Mouse (Mus musculus) embryonic facial prominence, embryonic 14.5 days (tissue): ENCODE measurements around the gene Wipi2. TPM values are rescaled to one million over a fixed set of nuclear protein-coding genes. Genes with fewer than 3 reads are reported as not detected.

Experiments
- ATAC-seq: fragments of 200-750 bp; cut with Nextera tagmentation; 2 replicates; pipeline ENCODE4 v1.8.0; 2017; ENCODE audit warnings: low read depth, moderate number of reproducible peaks, moderate TSS enrichment
- DNase-seq: peaks from one replicate; pipeline ENCODE4 v3.0.0-alpha.2; 2015; ENCODE audit warnings: low spot score
- H3K27ac ChIP-seq: fragments of 300-500 bp; sonication (generic); replicated peaks from 2 replicates; pipeline ENCODE4 v1.5.1; 2014; ENCODE audit warnings: low read depth, mild to moderate bottlenecking, low read length, moderate library complexity
- H3K27me3 ChIP-seq: fragments of 300-500 bp; sonication (generic); replicated peaks from 2 replicates; pipeline ENCODE4 v1.6.1; 2014; ENCODE audit warnings: low read length; ENCODE audit not compliant: control insufficient read depth, insufficient read depth
- H3K36me3 ChIP-seq: fragments of 300-500 bp; sonication (generic); 2 replicates; pipeline ENCODE4 v1.6.1; 2014; ENCODE audit warnings: low read length, mixed read lengths; ENCODE audit not compliant: control insufficient read depth, insufficient read depth
- H3K4me1 ChIP-seq: fragments of 300-500 bp; sonication (generic); 2 replicates; pipeline ENCODE4 v1.6.1; 2014; ENCODE audit warnings: antibody characterized with exemption, low read length; ENCODE audit not compliant: control insufficient read depth, insufficient read depth
- H3K4me2 ChIP-seq: fragments of 300-500 bp; sonication (generic); 2 replicates; pipeline ENCODE4 v1.6.1; 2014; ENCODE audit warnings: low read depth, mild to moderate bottlenecking, low read length, moderate library complexity, mixed read lengths
- H3K4me3 ChIP-seq: fragments of 300-500 bp; sonication (generic); 2 replicates; pipeline ENCODE4 v1.5.1; 2014; ENCODE audit warnings: low read depth, mild to moderate bottlenecking, low read length
- H3K9ac ChIP-seq: fragments of 300-500 bp; sonication (generic); 2 replicates; pipeline ENCODE4 v1.6.1; 2014; ENCODE audit warnings: low read depth, mild to moderate bottlenecking, low read length, moderate library complexity, mixed read lengths
- H3K9me3 ChIP-seq: fragments of 300-500 bp; sonication (generic); 2 replicates; pipeline ENCODE4 v1.6.1; 2016; ENCODE audit warnings: low read length; ENCODE audit not compliant: control insufficient read depth
- WGBS: fragments of 180-500 bp; shearing (Covaris S2); extraction: QIAGEN DNeasy Blood & Tissue Kit; methylation state at CpG from one replicate; pipeline ENCODE4 v1.1.7; 2014; 5-methylcytosine and 5-hydroxymethylcytosine counted together
- polyA plus RNA-seq: library from polyadenylated mRNA; unstranded; fragments of >200 nt; fragmentation: Nextera tagmentation; extraction: Ambion mirVana; gene quantifications from 2 replicates; pipeline ENCODE4 v1.2.1, GENCODE M21; 2014

Wipi2 gene
- polyA plus RNA-seq, 1 experiment from 2014 or later, result 43.8 TPM

- Histone ChIP-seq H3K4me1 (no peaks in the 10 kb centered on the region), H3K27me3 (no peaks in the 10 kb centered on the region), H3K27ac (no peak overlapping the region), H3K4me2 (no peak overlapping the region), H3K9ac (no peak overlapping the region), H3K4me3 (no peak overlapping the region), H3K36me3 (peaks cover 45% of the 10 kb centered on the region), H3K9me3 (no peaks in the 10 kb centered on the region)
- DNase-seq (no peak), ATAC-seq (no peak)
- WGBS, result 83% methylated on average over 6 of the region's 6 CpGs
These were observed 14.0 kb downstream of the Wipi2 start for GRCm38 (mm10) chr5:142641331-142642051.

GRCm38 (mm10) chr5:142648162-142648561, 20.7 kb downstream of the Wipi2 start:
- no peaks in the 10 kb centered on the region for H3K9me3 ChIP-seq
- no peaks in the 10 kb centered on the region for H3K4me1 ChIP-seq
- H3K4me3 ChIP-seq, result no peak overlapping the region
- no peak overlapping the region for H3K4me2 ChIP-seq
- DNase-seq (peak; percentile 41), ATAC-seq (peak; percentile 15; the same call in 1 of the 2 replicates)
- H3K27ac ChIP-seq, result no peak overlapping the region
- no peaks in the 10 kb centered on the region for H3K27me3 ChIP-seq
- WGBS, result 65% methylated on average over 7 of the region's 7 CpGs
- peaks cover 16% of the 10 kb centered on the region for H3K36me3 ChIP-seq
- no peak overlapping the region for H3K9ac ChIP-seq

GRCm38 (mm10) chr5:142649460-142650050, 22.1 kb downstream of the Wipi2 start:
- Histone ChIP-seq H3K9me3 (no peaks in the 10 kb centered on the region), H3K9ac (no peak overlapping the region), H3K4me2 (no peak overlapping the region), H3K36me3 (peaks cover 10% of the 10 kb centered on the region), H3K27me3 (no peaks in the 10 kb centered on the region), H3K4me1 (no peaks in the 10 kb centered on the region), H3K4me3 (no peak overlapping the region), H3K27ac (no peak overlapping the region)
- no peak for ATAC-seq
- 84% methylated on average over 4 of the region's 4 CpGs for WGBS
- DNase-seq, result no peak

- H3K4me3 ChIP-seq, result no peak overlapping the region
- no peaks in the 10 kb centered on the region for H3K27me3 ChIP-seq
- H3K4me1 ChIP-seq, result no peaks in the 10 kb centered on the region
- ATAC-seq, result no peak
- 36% methylated on average over 3 of the region's 3 CpGs for WGBS
- H3K9ac ChIP-seq, result no peak overlapping the region
- no peak overlapping the region for H3K4me2 ChIP-seq
- no peaks in the 10 kb centered on the region for H3K9me3 ChIP-seq
- peak; percentile 13 for DNase-seq
- peaks cover 6% of the 10 kb centered on the region for H3K36me3 ChIP-seq
- H3K27ac ChIP-seq, result no peak overlapping the region
These were observed 22.9 kb downstream of the Wipi2 start for GRCm38 (mm10) chr5:142650390-142650789.

- WGBS, result 81% methylated on average over 6 of the region's 6 CpGs
These were observed 23.4 kb downstream of the Wipi2 start for GRCm38 (mm10) chr5:142650794-142651497.

GRCm38 (mm10) chr5:142652266-142652665, 24.8 kb downstream of the Wipi2 start:
- no peak overlapping the region for H3K27ac ChIP-seq
- WGBS, result 76% methylated on average over 4 of the region's 4 CpGs
- peaks cover 18% of the 10 kb centered on the region for H3K36me3 ChIP-seq
- H3K4me2 ChIP-seq, result no peak overlapping the region
- no peak for ATAC-seq
- DNase-seq, result no peak
- no peaks in the 10 kb centered on the region for H3K27me3 ChIP-seq
- H3K4me1 ChIP-seq, result no peaks in the 10 kb centered on the region
- H3K9me3 ChIP-seq, result no peaks in the 10 kb centered on the region
- no peak overlapping the region for H3K4me3 ChIP-seq
- no peak overlapping the region for H3K9ac ChIP-seq

More at GRCm38 (mm10) chr5:142650794-142651497, 23.4 kb downstream of the Wipi2 start:
- no peak for DNase-seq
- Histone ChIP-seq H3K9me3 (no peaks in the 10 kb centered on the region), H3K4me3 (no peak overlapping the region), H3K4me1 (no peaks in the 10 kb centered on the region), H3K9ac (no peak overlapping the region), H3K36me3 (peaks cover 9% of the 10 kb centered on the region), H3K27me3 (no peaks in the 10 kb centered on the region), H3K4me2 (no peak overlapping the region), H3K27ac (no peak overlapping the region)
- ATAC-seq, result no peak

GRCm38 (mm10) chr5:142660656-142661434, 33.3 kb downstream of the Wipi2 start:
- Histone ChIP-seq H3K9ac (no peak overlapping the region), H3K27me3 (no peaks in the 10 kb centered on the region), H3K9me3 (no peaks in the 10 kb centered on the region), H3K4me2 (no peak overlapping the region), H3K4me1 (no peaks in the 10 kb centered on the region), H3K27ac (no peak overlapping the region), H3K4me3 (no peak overlapping the region), H3K36me3 (peaks cover 99% of the 10 kb centered on the region)
- no peak for ATAC-seq
- DNase-seq, result no peak
- WGBS, result 85% methylated on average over 7 of the region's 7 CpGs

- Histone ChIP-seq H3K27ac (no peak overlapping the region), H3K4me2 (no peak overlapping the region), H3K9me3 (no peaks in the 10 kb centered on the region), H3K9ac (no peak overlapping the region), H3K27me3 (no peaks in the 10 kb centered on the region), H3K4me1 (no peaks in the 10 kb centered on the region), H3K4me3 (no peak overlapping the region), H3K36me3 (peaks cover 75% of the 10 kb centered on the region)
- WGBS, result 47% methylated on average over 3 of the region's 3 CpGs
- DNase-seq, result no peak
- ATAC-seq, result no peak
These were observed 40.4 kb downstream of the Wipi2 start for GRCm38 (mm10) chr5:142667921-142668320.
